Comparison of ENCODE assay signal across 8 mouse cellular contexts in genomic region chr2:32381775-32382223, GRCm38 (mm10). TPM values are rescaled to one million over a fixed set of nuclear protein-coding genes. Genes with fewer than 3 reads are reported as not detected.
DNase-seq lines count a peak whose midpoint lies in the region; ATAC-seq and TF ChIP-seq lines count a peak whose summit lies in the region.

TSS of gene 1110008P14Rik (minus strand) at chr2:32381938.

- ATAC-seq in kidney, embryonic 15.5 days (replicated peaks; ENCODE audit: low FRiP score): peak; percentile 91
- peak; percentile 88 for ATAC-seq in monocyte, adult 5-6 weeks (replicated peaks; ENCODE audit: insufficient number of reproducible peaks, low FRiP score, low TSS enrichment, poor library complexity, severe bottlenecking)

- H3K4me3 ChIP-seq in embryonic fibroblast, embryonic 13.5 days (ENCODE audit: insufficient read depth, low read length): peak within 1 kb of the TSS; percentile 82
- H3K4me3 ChIP-seq in heart, embryonic 10.5 days: peak within 1 kb of the TSS; percentile 84
- H3K4me3 ChIP-seq in kidney, embryonic 15.5 days (replicated peaks): peak within 1 kb of the TSS; percentile 75
- H3K4me3 ChIP-seq in liver, adult 2 months (ENCODE audit: insufficient read depth, low read depth, low read length): peak within 1 kb of the TSS; percentile 83

- DNase-seq in CD4-positive helper T cell, adult 2 months (ENCODE audit: low read depth, low spot score): peak; percentile 96
- peak; percentile 97 for DNase-seq in brain, adult 2 months (ENCODE audit: low read depth, low spot score)
- peak; percentile 96 for DNase-seq in heart, embryonic 10.5 days (ENCODE audit: low spot score)
- peak; percentile 79 for DNase-seq in liver, adult 2 months (ENCODE audit: extremely low read depth, low read depth, low spot score)
- DNase-seq in spleen, postnatal 36 days (ENCODE audit: low spot score in 2 of 2): peak; percentile 96

- no peaks in the 10 kb centered on the region for H3K4me1 ChIP-seq in embryonic fibroblast, embryonic 13.5 days (ENCODE audit: control insufficient read depth, insufficient read depth, low read length)
- H3K4me1 ChIP-seq in heart, embryonic 10.5 days: peaks cover 21% of the 10 kb centered on the region
- H3K4me1 ChIP-seq in kidney, embryonic 15.5 days: peaks cover 10% of the 10 kb centered on the region
- peaks cover 2% of the 10 kb centered on the region; the same call in 1 of the 2 replicates for H3K4me1 ChIP-seq in liver, adult 2 months (ENCODE audit: control insufficient read depth, insufficient read depth, low read length)

- H3K4me2 ChIP-seq in kidney, embryonic 15.5 days: peak within 1 kb of the TSS; percentile 95

- H3K27ac ChIP-seq in embryonic fibroblast, embryonic 13.5 days (ENCODE audit: insufficient read depth, low read length): no peak within 1 kb of the TSS
- peak within 1 kb of the TSS; percentile 79 for H3K27ac ChIP-seq in heart, embryonic 10.5 days
- peak within 1 kb of the TSS; percentile 37; the same call in 1 of the 2 replicates for H3K27ac ChIP-seq in kidney, embryonic 15.5 days
- H3K27ac ChIP-seq in liver, adult 2 months (replicated peaks; ENCODE audit: insufficient read depth, low read depth, low read length): no peak within 1 kb of the TSS

- no peaks in the 10 kb centered on the region for H3K9me3 ChIP-seq in heart, embryonic 10.5 days
- H3K9me3 ChIP-seq in kidney, embryonic 15.5 days (replicated peaks): no peaks in the 10 kb centered on the region

- H3K9ac ChIP-seq in kidney, embryonic 15.5 days: peak within 1 kb of the TSS; percentile 56
- H3K9ac ChIP-seq in liver, adult 2 months (ENCODE audit: low read depth, low read length): peak within 1 kb of the TSS; percentile 82

- peaks cover 29% of the 10 kb centered on the region for H3K36me3 ChIP-seq in heart, embryonic 10.5 days
- peaks cover 29% of the 10 kb centered on the region for H3K36me3 ChIP-seq in kidney, embryonic 15.5 days
- H3K36me3 ChIP-seq in liver, adult 2 months (ENCODE audit: control insufficient read depth, insufficient read depth, low read length): no peaks in the 10 kb centered on the region

- no peak for TF ChIP-seq CTCF in embryonic fibroblast, embryonic 13.5 days (IDR thresholded peaks at IDR 0.05; ENCODE audit: borderline replicate concordance, insufficient read depth, low read length)
- TF ChIP-seq CTCF in liver, adult 2 months (IDR thresholded peaks at IDR 0.05; ENCODE audit: low read depth, low read length): no peak

- H3K79me2 ChIP-seq in liver, adult 2 months (ENCODE audit: control insufficient read depth, insufficient read depth, low read length): no peaks in the 10 kb centered on the region

- TF ChIP-seq POLR2A in embryonic fibroblast, embryonic 13.5 days (IDR thresholded peaks at IDR 0.05; ENCODE audit: low read depth, low read length): peak; percentile 50
- TF ChIP-seq POLR2A in liver, adult 2 months (IDR thresholded peaks at IDR 0.05; ENCODE audit: extremely low read depth, insufficient read depth, low read length): no peak

- WGBS in heart, embryonic 10.5 days: under 1% methylated on average over 47 of the region's 47 CpGs
- WGBS in kidney, embryonic 15.5 days: under 1% methylated on average over 44 of the region's 47 CpGs
- WGBS in liver, adult 2 months: under 1% methylated on average over 47 of the region's 47 CpGs

- H3K27me3 ChIP-seq in heart, embryonic 10.5 days (ENCODE audit: insufficient read depth, poor library complexity, severe bottlenecking): peaks cover 53% of the 10 kb centered on the region
- H3K27me3 ChIP-seq in kidney, embryonic 15.5 days: peaks cover 10% of the 10 kb centered on the region; the same call in 1 of the 2 replicates
- H3K27me3 ChIP-seq in liver, adult 2 months (ENCODE audit: control insufficient read depth, insufficient read depth, low read length): no peaks in the 10 kb centered on the region

RNA-seq across cellular contexts. Expression of gene 1110008P14Rik, which starts in this region (rescaled TPM):
- 28.8 and 30.3 TPM in 2 replicates for polyA plus RNA-seq in embryonic fibroblast, embryonic 13.5 days (2011; ENCODE audit: insufficient read length, low read depth, missing spikeins)
- polyA plus RNA-seq in heart, embryonic 10.5 days (2016; fragmentation: Nextera tagmentation; extraction: Ambion mirVana): 41.2 and 50.5 TPM in 2 replicates
- polyA plus RNA-seq in kidney, embryonic 15.5 days (2015; fragmentation: Nextera tagmentation; extraction: Ambion mirVana): 47.1 and 52.1 TPM in 2 replicates
- total RNA-seq in liver, adult 2 months (2014; rRNA removed): 25.8 and 32.5 TPM in 2 replicates
- 103 and 144 TPM in 2 replicates for polyA plus RNA-seq in liver, adult 2 months (2012; rRNA removed)
- total RNA-seq in monocyte, adult 5-6 weeks (2017): 9.7 to 24.0 TPM (median 21.3 TPM) in 3 replicates

Comparison
In these comparisons a context has a peak if more than half of its experiments do, and no peak if none do; other contexts are left out.
1. H3K27ac ChIP-seq: peak in heart, embryonic 10.5 days (single experiment) and kidney, embryonic 15.5 days (single experiment); none in embryonic fibroblast, embryonic 13.5 days (single experiment) and liver, adult 2 months (single experiment).
2. Peak in every context shown above with its lines, with median percentiles within 50 percentile points of each other: DNase-seq and H3K4me3 ChIP-seq.